Mouse (Mus musculus) limb, embryonic 12.5 days (tissue): Measurements from ENCODE around the gene Ruvbl1. TPM values are rescaled to one million over a fixed set of nuclear protein-coding genes. Genes with fewer than 3 reads are reported as not detected.

Experiments used
- ATAC-seq: fragments of 200-750 bp; cut with Nextera tagmentation; 2 replicates; pipeline ENCODE4 v1.8.0; 2017; ENCODE audit warnings: low read depth, moderate TSS enrichment; ENCODE audit not compliant: insufficient number of reproducible peaks, insufficient read depth, low FRiP score, low TSS enrichment
- H3K27ac ChIP-seq: fragments of 300-500 bp; sonication (generic); 2 replicates; pipeline ENCODE4 v1.5.1; 2016; ENCODE audit warnings: mild to moderate bottlenecking, moderate library complexity
- H3K27me3 ChIP-seq: fragments of 300-500 bp; sonication (generic); 2 replicates; pipeline ENCODE4 v1.6.1; 2016; ENCODE audit warnings: mild to moderate bottlenecking, moderate library complexity
- H3K36me3 ChIP-seq: fragments of 300-500 bp; sonication (generic); 2 replicates; pipeline ENCODE4 v1.6.1; 2016; ENCODE audit warnings: mild to moderate bottlenecking, moderate library complexity
- H3K4me1 ChIP-seq: fragments of 300-500 bp; sonication (generic); replicated peaks from 2 replicates; pipeline ENCODE4 v1.6.1; 2016
- H3K4me2 ChIP-seq: fragments of 300-500 bp; sonication (generic); 2 replicates; pipeline ENCODE4 v1.6.1; 2016; ENCODE audit warnings: mild to moderate bottlenecking, moderate library complexity
- H3K4me3 ChIP-seq: fragments of 300-500 bp; sonication (generic); replicated peaks from 2 replicates; pipeline ENCODE4 v1.5.1; 2016; ENCODE audit warnings: mild to moderate bottlenecking
- H3K9ac ChIP-seq: fragments of 300-500 bp; sonication (generic); replicated peaks from 2 replicates; pipeline ENCODE4 v1.6.1; 2016; ENCODE audit warnings: mild to moderate bottlenecking, moderate library complexity
- H3K9me3 ChIP-seq: fragments of 300-500 bp; sonication (generic); 2 replicates; pipeline ENCODE4 v1.6.1; 2016; ENCODE audit warnings: mild to moderate bottlenecking, moderate library complexity
- WGBS: fragments of 180-500 bp; shearing (Covaris S2); methylation state at CpG from one replicate; pipeline ENCODE4 v1.1.7; 2016; 5-methylcytosine and 5-hydroxymethylcytosine counted together
- polyA plus RNA-seq: library from polyadenylated mRNA; unstranded; fragments of >200 nt; fragmentation: Nextera tagmentation; extraction: Ambion mirVana; gene quantifications from 2 replicates; pipeline ENCODE4 v1.2.1, GENCODE M21; 2016

Gene Ruvbl1
- polyA plus RNA-seq, 1 experiment from 2014 or later = 161 TPM

DNA sequence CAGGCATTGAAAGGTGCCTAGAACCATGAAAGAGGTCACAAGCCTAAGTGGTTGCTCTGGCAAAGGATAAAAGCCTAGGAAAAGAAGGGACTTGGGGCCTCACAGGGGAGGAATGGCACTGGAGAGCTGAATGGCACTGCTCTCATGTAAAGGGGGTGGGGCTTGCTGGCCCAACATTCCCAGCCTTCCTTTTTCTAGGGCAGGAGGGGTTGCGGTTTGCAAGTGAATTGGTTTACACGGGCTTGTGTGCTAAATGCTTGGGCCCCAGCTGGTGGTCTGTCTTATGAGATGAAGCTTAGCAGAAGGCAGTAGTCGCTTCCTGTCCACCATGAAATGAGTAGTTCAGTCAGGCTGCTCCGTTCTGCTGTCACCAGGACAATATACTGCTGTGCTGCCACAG lies 17.8 kb upstream of the Ruvbl1 start:
- WGBS = 44% methylated on average over 4 of the region's 4 CpGs
- ATAC-seq = no peak
- H3K36me3 ChIP-seq = no peaks in the 10 kb centered on the region
- no peaks in the 10 kb centered on the region for H3K9me3 ChIP-seq
- no peak overlapping the region for H3K4me2 ChIP-seq
- peaks cover 14% of the 10 kb centered on the region for H3K4me1 ChIP-seq
- H3K27me3 ChIP-seq = peaks cover 9% of the 10 kb centered on the region; the same call in 1 of the 2 replicates
- H3K4me3 ChIP-seq = no peak overlapping the region
- no peak overlapping the region for H3K27ac ChIP-seq
- H3K9ac ChIP-seq = no peak overlapping the region

DNA sequence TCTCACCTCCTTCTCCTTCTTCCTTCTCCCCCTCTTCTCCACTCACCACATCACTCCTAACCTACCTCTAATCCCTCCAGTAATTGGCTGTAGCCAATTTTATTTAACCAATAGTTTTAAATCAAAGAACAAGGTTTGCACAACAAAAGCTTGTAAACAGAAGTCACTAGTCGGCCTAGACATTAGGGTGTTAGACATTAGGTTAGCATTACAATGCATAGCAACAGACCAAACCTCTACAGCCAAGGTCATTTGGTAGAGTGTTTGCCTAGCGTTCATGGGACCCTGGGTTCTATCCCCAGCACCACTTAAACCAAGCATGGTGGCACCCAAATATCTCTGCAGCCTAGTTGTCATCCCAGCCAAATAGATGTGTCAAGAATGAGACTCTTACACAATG lies 10.7 kb upstream of the Ruvbl1 start:
- H3K9ac ChIP-seq = no peak overlapping the region
- no peaks in the 10 kb centered on the region for H3K4me1 ChIP-seq
- peaks cover under 1% of the 10 kb centered on the region; the same call in 1 of the 2 replicates for H3K27me3 ChIP-seq
- no peaks in the 10 kb centered on the region for H3K9me3 ChIP-seq
- no peak overlapping the region for H3K4me3 ChIP-seq
- no peak overlapping the region for H3K27ac ChIP-seq
- WGBS = 63% methylated on average over 2 of the region's 2 CpGs
- no peaks in the 10 kb centered on the region for H3K36me3 ChIP-seq
- ATAC-seq = no peak
- H3K4me2 ChIP-seq = no peak overlapping the region

DNA sequence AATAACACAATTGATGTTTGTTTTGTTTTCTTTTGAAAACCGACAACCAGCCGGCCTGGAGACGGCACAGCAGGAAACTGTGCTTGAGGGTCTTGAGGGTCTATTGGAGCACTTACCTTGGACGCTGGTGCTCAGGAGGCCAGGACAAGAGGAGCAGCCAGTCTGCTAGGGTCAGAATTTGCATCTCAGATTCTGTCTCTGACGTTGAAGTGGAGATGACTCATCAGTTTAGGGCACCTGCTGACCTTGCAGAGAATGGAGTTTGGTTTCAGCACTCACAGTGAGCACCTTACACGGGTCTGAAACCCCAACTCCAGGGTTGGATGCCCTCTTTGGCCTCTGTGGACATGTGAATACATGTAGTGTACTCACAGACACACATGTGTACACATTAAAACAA lies 4.7 kb downstream of the Ruvbl1 start:
- no peak overlapping the region for H3K4me2 ChIP-seq
- no peak overlapping the region for H3K9ac ChIP-seq
- H3K27me3 ChIP-seq = no peaks in the 10 kb centered on the region
- ATAC-seq = no peak
- no peak overlapping the region for H3K4me3 ChIP-seq
- peaks cover 10% of the 10 kb centered on the region for H3K4me1 ChIP-seq
- H3K36me3 ChIP-seq = peaks cover 76% of the 10 kb centered on the region
- 82% methylated on average over 6 of the region's 6 CpGs for WGBS
- H3K9me3 ChIP-seq = no peaks in the 10 kb centered on the region
- no peak overlapping the region for H3K27ac ChIP-seq

DNA sequence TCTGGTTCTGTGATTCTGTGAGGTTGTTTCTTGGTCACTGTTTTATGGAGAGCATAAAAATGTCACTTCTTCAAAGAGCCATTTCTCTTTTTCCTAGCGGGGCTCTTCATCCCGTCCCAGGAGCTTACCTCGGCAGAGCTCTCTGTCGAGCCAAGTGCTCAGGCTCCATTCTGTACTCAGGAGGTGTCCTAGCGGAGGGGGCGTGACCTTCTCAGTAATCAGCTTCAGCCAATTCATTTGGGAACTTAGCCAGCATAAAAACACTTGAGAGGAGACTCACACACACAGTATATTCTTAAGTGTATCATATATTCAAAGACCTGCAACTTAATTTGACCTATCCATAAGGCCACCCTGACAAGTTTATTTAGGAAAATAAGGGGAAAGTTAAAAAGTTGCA lies 15.2 kb downstream of the Ruvbl1 start:
- H3K27me3 ChIP-seq = no peaks in the 10 kb centered on the region
- no peak overlapping the region for H3K27ac ChIP-seq
- H3K4me3 ChIP-seq = no peak overlapping the region
- H3K4me1 ChIP-seq = no peaks in the 10 kb centered on the region
- peaks cover 97% of the 10 kb centered on the region for H3K36me3 ChIP-seq
- no peak for ATAC-seq
- H3K4me2 ChIP-seq = no peak overlapping the region
- no peaks in the 10 kb centered on the region for H3K9me3 ChIP-seq
- no peak overlapping the region for H3K9ac ChIP-seq
- WGBS = 44% methylated on average over 6 of the region's 6 CpGs

DNA sequence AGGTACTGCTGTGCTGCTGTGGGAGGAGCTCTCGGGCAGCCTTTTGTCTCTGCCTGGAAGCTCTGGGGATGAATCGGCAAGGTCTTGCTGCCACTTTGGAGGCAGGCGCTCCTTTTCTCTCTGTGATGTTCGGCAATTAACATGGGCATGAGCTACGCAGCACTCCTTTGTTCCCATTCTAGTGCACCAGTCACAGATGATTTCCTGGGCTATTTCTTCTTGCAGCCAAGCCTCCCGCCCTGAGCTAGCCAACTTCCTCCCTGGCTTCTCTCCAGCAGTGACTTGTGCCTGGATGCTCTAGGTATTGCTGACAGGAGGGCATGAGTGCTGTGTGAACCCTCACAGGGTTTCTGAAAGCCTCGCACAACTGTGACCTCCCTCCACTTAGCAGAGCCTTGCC lies 17.9 kb downstream of the Ruvbl1 start:
- Histone ChIP-seq H3K36me3 (peaks cover 98% of the 10 kb centered on the region), H3K9ac (no peak overlapping the region)
- WGBS = 83% methylated on average over 7 of the region's 7 CpGs

DNA sequence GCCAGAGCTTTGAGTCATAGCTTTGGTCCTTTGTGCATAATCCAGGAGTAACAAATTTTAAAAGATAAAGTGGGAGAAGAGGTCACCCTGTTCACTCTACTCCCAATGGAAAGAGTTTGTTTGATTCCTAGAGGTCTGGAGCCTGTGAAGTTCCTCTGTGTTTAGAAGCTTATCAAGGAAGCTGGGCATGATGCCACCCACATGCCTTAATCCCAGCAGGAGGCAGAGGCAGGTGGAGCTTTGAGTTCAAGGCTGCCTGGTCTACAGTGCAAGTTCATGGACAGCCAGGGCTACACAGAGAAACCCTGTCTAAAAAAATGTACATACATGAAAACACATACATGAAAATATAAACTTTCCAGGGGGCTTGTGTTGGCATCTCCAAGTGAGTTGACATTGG lies 18.7 kb downstream of the Ruvbl1 start:
- no peaks in the 10 kb centered on the region for H3K9me3 ChIP-seq
- no peak overlapping the region for H3K4me3 ChIP-seq
- peaks cover 98% of the 10 kb centered on the region for H3K36me3 ChIP-seq
- H3K27me3 ChIP-seq = no peaks in the 10 kb centered on the region
- H3K4me2 ChIP-seq = no peak overlapping the region
- no peak overlapping the region for H3K27ac ChIP-seq
- ATAC-seq = no peak
- no peak overlapping the region for H3K9ac ChIP-seq
- H3K4me1 ChIP-seq = no peaks in the 10 kb centered on the region

More for the DNA sequence above, 17.9 kb downstream of the Ruvbl1 start:
- no peak overlapping the region for H3K27ac ChIP-seq
- H3K27me3 ChIP-seq = no peaks in the 10 kb centered on the region
- no peaks in the 10 kb centered on the region for H3K4me1 ChIP-seq
- no peak overlapping the region for H3K4me3 ChIP-seq
- H3K9me3 ChIP-seq = no peaks in the 10 kb centered on the region
- ATAC-seq = no peak
- H3K4me2 ChIP-seq = no peak overlapping the region

DNA sequence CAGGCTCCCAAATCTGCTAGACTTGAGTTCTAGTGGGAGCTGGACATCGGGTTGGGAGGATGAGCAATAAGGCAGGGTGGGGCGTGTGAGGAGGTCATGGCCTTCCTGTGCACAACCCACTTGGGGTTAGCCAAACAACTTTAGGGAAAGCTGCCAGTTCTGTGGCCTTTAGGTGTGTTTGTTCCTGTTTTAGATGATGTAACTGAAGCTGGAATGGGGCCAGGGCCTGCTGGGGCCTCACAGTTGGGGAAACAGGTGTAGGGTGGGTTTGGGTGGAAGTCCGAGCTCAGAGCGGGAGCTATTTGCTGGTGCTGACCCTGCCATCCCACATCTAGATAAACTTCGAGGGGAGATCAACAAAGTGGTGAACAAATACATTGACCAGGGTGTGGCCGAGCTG lies 20.2 kb downstream of the Ruvbl1 start:
- Histone ChIP-seq H3K9ac (no peak overlapping the region), H3K4me2 (no peak overlapping the region), H3K27ac (no peak overlapping the region), H3K36me3 (peaks cover 97% of the 10 kb centered on the region), H3K4me3 (no peak overlapping the region), H3K4me1 (no peaks in the 10 kb centered on the region), H3K9me3 (no peaks in the 10 kb centered on the region), H3K27me3 (no peaks in the 10 kb centered on the region)
- ATAC-seq = no peak
- 89% methylated on average over 6 of the region's 6 CpGs for WGBS

DNA sequence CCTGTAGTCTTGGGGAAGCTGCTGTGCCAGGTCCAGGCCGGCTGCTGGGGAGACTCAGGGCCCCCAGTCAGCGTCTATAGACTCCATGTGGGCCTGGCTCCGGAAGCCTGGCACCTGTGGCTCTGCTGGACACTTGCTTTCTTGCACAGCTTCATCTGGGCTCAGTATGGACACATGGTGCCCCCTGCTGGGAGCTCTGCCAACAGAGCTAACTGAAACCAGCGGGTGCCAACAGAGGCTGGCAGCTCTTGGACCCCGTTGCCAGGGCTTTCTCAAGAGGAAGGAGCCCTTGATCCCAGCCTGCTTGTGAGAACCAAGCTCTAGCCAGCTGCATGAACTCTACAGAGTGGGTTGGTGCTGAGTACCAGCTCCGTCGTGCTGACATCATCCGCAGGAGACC lies 21.7 kb downstream of the Ruvbl1 start:
- H3K4me3 ChIP-seq = no peak overlapping the region
- no peak overlapping the region for H3K27ac ChIP-seq
- H3K4me1 ChIP-seq = no peaks in the 10 kb centered on the region
- no peak for ATAC-seq
- WGBS = 90% methylated on average over 8 of the region's 8 CpGs
- H3K9me3 ChIP-seq = no peaks in the 10 kb centered on the region
- H3K4me2 ChIP-seq = no peak overlapping the region
- no peaks in the 10 kb centered on the region for H3K27me3 ChIP-seq
- H3K9ac ChIP-seq = no peak overlapping the region
- peaks cover 96% of the 10 kb centered on the region for H3K36me3 ChIP-seq

DNA sequence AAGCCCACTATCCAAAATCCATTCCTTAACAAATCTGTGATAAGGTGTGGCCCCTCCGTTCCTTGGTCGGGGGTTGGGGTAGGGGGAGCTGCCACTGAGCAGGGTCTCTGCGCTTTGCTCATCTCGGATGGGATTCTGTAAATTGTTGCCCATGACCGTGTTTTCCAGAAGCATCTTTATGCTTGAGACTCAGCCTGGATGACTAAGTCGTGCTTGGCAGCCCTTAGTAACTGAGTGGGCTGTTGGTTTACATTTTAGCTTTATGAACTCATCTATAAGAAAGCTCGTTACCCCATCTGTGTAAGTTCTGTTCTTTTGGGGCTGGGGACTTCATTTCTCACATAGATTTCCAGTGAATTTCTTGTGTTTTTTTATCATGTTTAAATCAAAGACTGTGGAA lies 23.8 kb downstream of the Ruvbl1 start:
- Histone ChIP-seq H3K4me2 (no peak overlapping the region), H3K4me3 (no peak overlapping the region), H3K9ac (no peak overlapping the region), H3K27ac (no peak overlapping the region), H3K27me3 (no peaks in the 10 kb centered on the region), H3K4me1 (no peaks in the 10 kb centered on the region), H3K9me3 (no peaks in the 10 kb centered on the region), H3K36me3 (peaks cover 96% of the 10 kb centered on the region)
- WGBS = 90% methylated on average over 7 of the region's 7 CpGs
- no peak for ATAC-seq

DNA sequence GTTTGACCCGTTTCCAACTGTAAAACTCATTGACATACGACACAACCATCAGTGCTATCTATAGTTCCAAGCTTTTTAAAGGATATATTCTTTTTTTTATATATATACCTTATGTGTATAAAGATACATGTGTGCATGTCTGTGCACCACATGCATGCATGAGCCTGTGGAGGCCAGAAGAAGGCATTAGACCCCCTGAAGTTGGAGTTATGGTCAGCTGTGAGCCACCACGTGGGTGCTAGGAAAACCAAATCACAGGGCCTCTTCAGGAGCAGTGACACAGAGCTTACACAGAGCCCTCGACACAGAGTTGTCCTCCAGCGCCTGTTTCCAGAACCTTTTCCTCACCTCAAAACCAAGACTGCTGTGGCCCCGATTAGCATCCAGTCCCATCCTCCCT lies 24.6 kb downstream of the Ruvbl1 start:
- Histone ChIP-seq H3K36me3 (peaks cover 91% of the 10 kb centered on the region), H3K4me3 (no peak overlapping the region), H3K9me3 (no peaks in the 10 kb centered on the region), H3K4me2 (no peak overlapping the region), H3K9ac (no peak overlapping the region), H3K4me1 (no peaks in the 10 kb centered on the region), H3K27ac (no peak overlapping the region), H3K27me3 (no peaks in the 10 kb centered on the region)
- 91% methylated on average over 6 of the region's 6 CpGs for WGBS
- no peak for ATAC-seq

DNA sequence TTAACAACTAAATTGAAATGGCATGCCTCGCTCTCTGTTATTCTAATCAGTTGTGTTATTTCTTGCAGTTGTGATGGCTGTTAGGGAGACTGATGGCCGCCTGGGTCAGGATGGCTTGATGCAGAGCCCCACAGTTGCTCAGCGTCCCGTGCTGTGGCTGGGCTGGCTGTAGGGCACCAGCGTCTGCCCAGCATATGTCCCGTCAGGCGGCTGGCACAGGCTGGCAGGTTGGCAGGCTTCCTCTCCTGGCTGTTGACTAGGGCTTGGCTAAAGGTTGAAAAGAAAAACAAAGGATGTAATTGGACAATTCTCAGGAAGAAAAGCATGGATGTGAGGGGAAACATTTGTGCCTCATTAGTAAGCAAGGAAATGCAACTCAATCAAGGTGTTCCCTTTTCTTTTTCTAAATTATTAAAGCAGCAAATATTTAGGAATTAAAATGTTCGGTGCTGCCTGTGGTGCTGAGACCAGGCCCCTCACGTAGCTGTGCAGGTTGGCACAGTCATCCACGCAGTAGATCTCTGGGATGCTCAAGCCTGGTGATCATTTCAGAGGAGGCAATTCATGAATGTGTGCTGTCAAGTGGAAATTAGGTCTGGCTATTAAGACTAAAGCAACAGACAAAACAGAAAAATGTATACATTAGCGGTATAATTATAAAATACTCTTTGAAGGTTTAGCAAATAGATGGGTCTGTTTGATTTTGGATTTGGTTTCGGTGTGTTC lies 25.6 kb downstream of the Ruvbl1 start:
- no peak overlapping the region for H3K9ac ChIP-seq
- H3K4me2 ChIP-seq = no peak overlapping the region
- peaks cover 86% of the 10 kb centered on the region for H3K36me3 ChIP-seq
- WGBS = 91% methylated on average over 12 of the region's 12 CpGs
- H3K27ac ChIP-seq = no peak overlapping the region
- ATAC-seq = no peak
- no peak overlapping the region for H3K4me3 ChIP-seq
- no peaks in the 10 kb centered on the region for H3K27me3 ChIP-seq
- no peaks in the 10 kb centered on the region for H3K9me3 ChIP-seq
- H3K4me1 ChIP-seq = no peaks in the 10 kb centered on the region

DNA sequence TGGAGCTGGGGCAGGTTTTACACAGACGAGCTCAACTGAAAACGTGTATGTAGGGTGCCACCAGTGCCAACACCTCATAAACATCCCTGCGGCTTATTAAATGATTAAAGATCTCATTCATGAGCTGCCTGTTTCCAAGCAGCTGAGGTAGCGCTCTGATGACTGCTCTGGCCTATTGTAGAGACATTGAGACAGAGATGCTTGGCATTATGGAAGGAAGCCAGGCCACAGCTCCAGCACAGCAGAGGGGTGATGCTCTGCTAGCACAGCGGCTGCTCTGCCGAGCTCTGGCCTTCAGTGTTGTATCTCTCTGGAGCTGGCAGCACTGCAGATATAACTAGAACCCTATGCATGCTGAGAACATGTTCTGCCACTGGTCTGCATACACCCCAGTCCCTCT lies 28.5 kb downstream of the Ruvbl1 start:
- 73% methylated on average over 6 of the region's 6 CpGs for WGBS
- Histone ChIP-seq H3K36me3 (peaks cover 80% of the 10 kb centered on the region), H3K9me3 (no peaks in the 10 kb centered on the region), H3K27ac (no peak overlapping the region), H3K4me3 (no peak overlapping the region), H3K27me3 (0 out of 2 replicates have a peak, but pooled peaks cover 3% of the 10 kb centered on the region), H3K9ac (no peak overlapping the region), H3K4me2 (no peak overlapping the region), H3K4me1 (no peaks in the 10 kb centered on the region)
- no peak for ATAC-seq
